Mouse (Mus musculus) CH12.LX (cell line): Measurements from ENCODE around the gene Gm28038. TPM values are rescaled to one million over a fixed set of nuclear protein-coding genes. Genes with fewer than 3 reads are reported as not detected.

ENCODE experiments used
- DNase-seq: peaks from one replicate; pipeline ENCODE4 v3.0.0-alpha.2; 2013; ENCODE audit errors: extremely low read depth
- H3K27ac ChIP-seq: 2 replicates; pipeline ENCODE4 v1.5.1; 2012; ENCODE audit warnings: low read depth, mild to moderate bottlenecking, control low read depth, moderate library complexity; ENCODE audit not compliant: insufficient read depth
- H3K27me3 ChIP-seq: replicated peaks from 2 replicates; pipeline ENCODE3; 2012; ENCODE audit warnings: inconsistent platforms
- H3K36me3 ChIP-seq, 2 experiments: replicated peaks in 1 of 2; 2 replicates each; pipeline versions ENCODE3 to v1.6.1; 2012; ENCODE audit warnings: inconsistent platforms in 1 of 2, low read length in 1 of 2, mild to moderate bottlenecking in 1 of 2, mixed read lengths in 1 of 2, moderate library complexity in 1 of 2; ENCODE audit not compliant: control insufficient read depth in 1 of 2, insufficient read depth in 1 of 2
- H3K4me1 ChIP-seq, 2 experiments: 2 replicates each; pipeline ENCODE4 v1.6.1; 2012; ENCODE audit warnings: inconsistent platforms in 1 of 2, moderate library complexity in 1 of 2; ENCODE audit not compliant: insufficient read depth in 2 of 2, control insufficient read depth in 1 of 2
- H3K4me2 ChIP-seq: 2 replicates; pipeline ENCODE4 v1.6.1; 2012; ENCODE audit warnings: low read depth, mild to moderate bottlenecking, control low read depth; ENCODE audit not compliant: poor library complexity, insufficient read depth, severe bottlenecking
- H3K4me3 ChIP-seq, 3 experiments: fragments of 150-350 bp in 1 of 3; sonication (generic) in 1 of 3; replicated peaks in 1 of 3; 2 replicates each; pipeline versions ENCODE3 to v1.5.1; 2011 to 2012; ENCODE audit warnings: low read depth in 2 of 3, low read length in 2 of 3, mild to moderate bottlenecking in 2 of 3, moderate library complexity in 2 of 3, control low read depth in 1 of 3, improper control_type of control experiment in 1 of 3, inconsistent platforms in 1 of 3, mixed read lengths in 1 of 3; ENCODE audit not compliant: poor library complexity in 1 of 3
- H3K79me2 ChIP-seq: replicated peaks from 2 replicates; pipeline ENCODE4 v1.6.1; 2012; ENCODE audit warnings: mild to moderate bottlenecking, moderate library complexity; ENCODE audit not compliant: control insufficient read depth, poor library complexity, insufficient read depth, severe bottlenecking; ENCODE audit errors: extremely low read depth
- H3K9ac ChIP-seq: 2 replicates; pipeline ENCODE4 v1.6.1; 2012; ENCODE audit warnings: low read depth, mild to moderate bottlenecking, control low read depth, moderate library complexity; ENCODE audit not compliant: insufficient read depth
- H3K9me3 ChIP-seq: replicated peaks from 2 replicates; pipeline ENCODE3; 2012; ENCODE audit warnings: low read length, inconsistent platforms, mixed read lengths
- BHLHE40 ChIP-seq: IDR thresholded peaks from 2 replicates; pipeline ENCODE4 v1.6.1; 2011; ENCODE audit warnings: mild to moderate bottlenecking, low read depth, low read length, improper control_type of control experiment
- CHD1 ChIP-seq: IDR thresholded peaks from 2 replicates; pipeline ENCODE4 v1.6.1; 2012; ENCODE audit warnings: low read depth, low read length, improper control_type of control experiment, inconsistent platforms
- CHD2 ChIP-seq: IDR thresholded peaks from 2 replicates; pipeline ENCODE4 v1.6.1; 2011; ENCODE audit warnings: low read length, improper control_type of control experiment
- CTCF ChIP-seq, 2 experiments: IDR thresholded peaks in 1 of 2; conservative IDR thresholded peaks in 1 of 2; 2 replicates each; pipeline ENCODE4 v1.5.1; 2011 to 2012; ENCODE audit warnings: low read depth in 2 of 2, low read length in 2 of 2, improper control_type of control experiment in 1 of 2, inconsistent platforms in 1 of 2, mild to moderate bottlenecking in 1 of 2, moderate library complexity in 1 of 2
- E2F4 ChIP-seq: IDR thresholded peaks from 2 replicates; pipeline ENCODE4 v1.6.1; 2011; ENCODE audit warnings: low read depth, low read length, improper control_type of control experiment; ENCODE audit not compliant: insufficient replicate concordance
- GABPA ChIP-seq: IDR thresholded peaks from 2 replicates; pipeline ENCODE4 v1.6.1; 2012; ENCODE audit warnings: low read depth, low read length, improper control_type of control experiment, inconsistent platforms; ENCODE audit not compliant: insufficient replicate concordance
- JUND ChIP-seq: conservative IDR thresholded peaks from 2 replicates; pipeline ENCODE4 v1.6.1; 2011; ENCODE audit warnings: low read depth, low read length, improper control_type of control experiment
- MAFK ChIP-seq: IDR thresholded peaks from 2 replicates; pipeline ENCODE4 v1.6.1; 2011; ENCODE audit warnings: low read length, improper control_type of control experiment; ENCODE audit not compliant: insufficient replicate concordance
- MEF2A ChIP-seq: IDR thresholded peaks from 2 replicates; pipeline ENCODE4 v1.6.1; 2014; ENCODE audit warnings: low read depth, mild to moderate bottlenecking, inconsistent platforms, low read length, improper control_type of control experiment, borderline replicate concordance
- MYC ChIP-seq: IDR thresholded peaks from 2 replicates; pipeline ENCODE4 v1.6.1; 2011; ENCODE audit warnings: low read depth, mild to moderate bottlenecking, improper control_type of control experiment, low read length
- RAD21 ChIP-seq: IDR thresholded peaks from 2 replicates; pipeline ENCODE4 v1.6.1; 2011; ENCODE audit warnings: low read depth, mild to moderate bottlenecking, low read length, improper control_type of control experiment, moderate library complexity
- RCOR1 ChIP-seq: conservative IDR thresholded peaks from 2 replicates; pipeline ENCODE4 v1.6.1; 2012; ENCODE audit warnings: low read depth, mild to moderate bottlenecking, inconsistent platforms, low read length, improper control_type of control experiment
- SIN3A ChIP-seq: IDR thresholded peaks from 2 replicates; pipeline ENCODE4 v1.6.1; 2012; ENCODE audit warnings: low read length, improper control_type of control experiment, inconsistent platforms
- TBP ChIP-seq: conservative IDR thresholded peaks from 2 replicates; pipeline ENCODE4 v1.6.1; 2011; ENCODE audit warnings: low read depth, low read length, improper control_type of control experiment
- USF1 ChIP-seq: IDR thresholded peaks from 2 replicates; pipeline ENCODE4 v1.6.1; 2014; ENCODE audit warnings: low read depth, mild to moderate bottlenecking, inconsistent platforms, low read length, improper control_type of control experiment
- USF2 ChIP-seq: conservative IDR thresholded peaks from 2 replicates; pipeline ENCODE4 v1.6.1; 2011; ENCODE audit warnings: low read depth, low read length, improper control_type of control experiment
- ZC3H11A ChIP-seq: IDR thresholded peaks from 2 replicates; pipeline ENCODE4 v1.6.1; 2012; ENCODE audit warnings: low read depth, mild to moderate bottlenecking, inconsistent platforms, low read length, improper control_type of control experiment
- ZMIZ1 ChIP-seq: IDR thresholded peaks from 2 replicates; pipeline ENCODE4 v1.6.1; 2012; ENCODE audit warnings: low read depth, mild to moderate bottlenecking, inconsistent platforms, low read length, improper control_type of control experiment
- ZNF384 ChIP-seq: IDR thresholded peaks from 2 replicates; pipeline ENCODE4 v1.6.1; 2012; ENCODE audit warnings: low read depth, low read length, improper control_type of control experiment, inconsistent platforms
- dilution Hi-C: fragments of 300-500 bp; cut with MboI; formaldehyde crosslinking; loops from 2 replicates; pipeline ENCODE4 v1.14.3; 2020; ENCODE audit warnings: low sequenced_read_pairs; ENCODE audit not compliant: extremely low pct_unique_long_range_greater_than_20kb, extremely low pct_ligation_motif_present
- in situ Hi-C: fragments of 300-500 bp; cut with MboI; formaldehyde crosslinking; loops from 3 replicates; pipeline ENCODE4 v1.14.3; 2019; ENCODE audit warnings: low sequenced_read_pairs, low pct_ligation_motif_present, low pct_unique_long_range_greater_than_20kb, mixed read lengths
- polyA plus RNA-seq: library from polyadenylated mRNA; unstranded; fragments of >175 nt; gene quantifications from 2 replicates; pipeline ENCODE4 v1.2.1, GENCODE M21; 2012; ENCODE audit warnings: low read depth; ENCODE audit not compliant: insufficient read length
- total RNA-seq, 2 experiments: library from RNA; depleted of rRNA; stranded (reverse); fragments of 300-350 nt in 1 of 2; fragments of >200 nt in 1 of 2; gene quantifications; 2 replicates each; pipeline ENCODE4 v1.2.3; 2012 to 2014

Gene Gm28038
- total and polyA plus RNA-seq, 3 experiments: not detected

GRCm38 (mm10) chr2:30262840-30263441 lies 17.9 kb upstream of the Gm28038 start:
- in situ Hi-C loops: no loop called here
- Histone ChIP-seq H3K4me2 (no peak overlapping the region), H3K27me3 (no peaks in the 10 kb centered on the region), H3K27ac (no peak overlapping the region), H3K4me3 (no peak overlapping the region), H3K36me3 (peaks cover 21 to 69% of the 10 kb centered on the region in 2 experiments), H3K9me3 (no peaks in the 10 kb centered on the region), H3K79me2 (no peaks in the 10 kb centered on the region), H3K9ac (no peak overlapping the region), H3K4me1 (peaks cover 23 to 52% of the 10 kb centered on the region in 2 experiments)
- dilution Hi-C loops: no loop called here
- TF ChIP-seq USF2 (no peak), ZMIZ1 (no peak), MAFK (no peak), CHD2 (no peak), BHLHE40 (no peak), SIN3A (no peak), ZC3H11A (no peak), ZNF384 (0 out of 2 replicates have a peak, but pooled peaks have one; percentile 2), GABPA (no peak)
- DNase-seq: no peak

DNA sequence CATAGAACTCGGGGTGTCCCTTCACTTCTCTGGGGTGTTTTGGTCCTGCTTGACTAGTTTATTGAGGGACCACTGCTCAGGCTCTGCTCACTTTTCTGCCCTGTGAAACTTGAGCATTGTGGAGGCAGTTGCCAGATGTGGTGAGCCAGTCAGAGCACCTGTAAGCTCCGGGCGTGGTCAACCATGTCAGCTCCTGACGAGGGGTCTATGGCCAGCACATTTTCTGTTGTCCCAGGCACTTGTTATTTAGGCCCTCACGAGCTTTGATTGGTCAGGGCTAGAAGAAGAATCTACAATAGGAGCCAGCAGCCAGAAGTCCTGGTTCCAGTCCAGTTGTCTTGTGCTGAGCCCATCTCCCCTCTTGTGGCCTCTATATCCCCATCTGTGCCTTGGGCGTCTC lies 17.0 kb upstream of the Gm28038 start:
- dilution Hi-C loops: no loop called here

More for the DNA sequence above, 17.0 kb upstream of the Gm28038 start:
- TF ChIP-seq MEF2A (no peak), GABPA (no peak), USF2 (no peak), TBP (no peak), CHD1 (no peak), RAD21 (no peak), CTCF (conservative IDR thresholded peaks at IDR 0.05 in 1 of 2, IDR thresholded peaks at IDR 0.05 in 1 of 2; ENCODE audit: low read depth in 2 of 2, low read length in 2 of 2) (no peak), RCOR1 (no peak), USF1 (no peak), MYC (no peak), E2F4 (no peak), JUND (no peak)
- TF ChIP-seq, all 38 proteins: peak for 0
- Histone ChIP-seq H3K27me3 (no peaks in the 10 kb centered on the region), H3K36me3 (peaks cover 18 to 62% of the 10 kb centered on the region in 2 experiments), H3K9me3 (no peaks in the 10 kb centered on the region), H3K4me3 (no peak overlapping the region), H3K79me2 (no peaks in the 10 kb centered on the region), H3K4me2 (no peak overlapping the region), H3K27ac (no peak overlapping the region), H3K9ac (no peak overlapping the region), H3K4me1 (peaks cover 26 to 52% of the 10 kb centered on the region in 2 experiments)
- no peak for DNase-seq
- in situ Hi-C loops: no loop called here
